Mouse (Mus musculus): Measurements from ENCODE around the gene Trim44.
A peak's percentile ranks its signal among the peaks of the same experiment; 100 is the strongest.

Gene Trim44

DNA sequence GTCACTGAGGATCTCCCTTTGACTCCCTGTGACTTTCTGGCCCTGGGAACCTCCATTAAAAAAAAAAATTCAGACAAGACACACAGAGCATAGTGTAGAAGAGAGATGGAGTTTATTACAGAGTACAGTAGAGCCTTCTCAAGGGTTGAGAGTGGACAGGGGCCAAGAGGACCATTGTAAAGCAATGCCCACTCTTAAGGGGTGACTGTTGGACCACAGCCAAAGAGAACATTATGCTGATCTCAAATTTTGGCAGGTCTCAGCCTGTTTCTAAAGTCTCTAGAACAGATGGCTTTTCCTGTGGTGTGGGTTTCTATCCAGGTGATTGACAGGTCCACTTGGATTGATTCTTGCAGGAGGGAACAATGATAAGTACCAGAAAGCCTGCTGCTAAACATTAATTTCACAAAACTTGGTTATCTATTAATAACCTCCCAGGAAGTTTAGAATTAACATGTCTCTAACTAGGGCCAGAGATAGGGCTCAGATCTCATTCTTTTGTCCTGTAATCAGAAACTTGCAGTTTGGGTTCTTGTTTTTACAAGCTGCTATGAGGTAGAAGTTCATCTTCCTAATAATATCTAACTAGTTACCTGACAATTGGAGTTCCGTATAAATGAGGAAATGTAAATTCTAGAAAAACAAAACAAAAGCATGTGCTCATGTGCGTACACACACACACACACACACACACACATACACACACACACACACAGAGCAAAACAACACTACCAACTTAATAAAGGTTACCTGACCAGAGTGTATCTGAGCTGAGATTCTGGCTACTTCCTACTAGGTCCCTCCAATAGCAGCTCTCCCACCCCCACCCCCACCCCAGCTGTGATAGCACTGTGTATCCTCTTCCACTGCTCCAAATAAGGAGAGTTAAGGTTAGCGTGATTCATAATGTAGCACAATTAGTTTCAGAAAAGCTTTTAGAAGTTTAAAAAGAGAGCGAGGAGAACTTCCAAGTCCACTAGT, 1.0 kb downstream of the Trim44 start:
- no peak for DNase-seq (ENCODE audit: low spot score in 2 of 2)

DNA sequence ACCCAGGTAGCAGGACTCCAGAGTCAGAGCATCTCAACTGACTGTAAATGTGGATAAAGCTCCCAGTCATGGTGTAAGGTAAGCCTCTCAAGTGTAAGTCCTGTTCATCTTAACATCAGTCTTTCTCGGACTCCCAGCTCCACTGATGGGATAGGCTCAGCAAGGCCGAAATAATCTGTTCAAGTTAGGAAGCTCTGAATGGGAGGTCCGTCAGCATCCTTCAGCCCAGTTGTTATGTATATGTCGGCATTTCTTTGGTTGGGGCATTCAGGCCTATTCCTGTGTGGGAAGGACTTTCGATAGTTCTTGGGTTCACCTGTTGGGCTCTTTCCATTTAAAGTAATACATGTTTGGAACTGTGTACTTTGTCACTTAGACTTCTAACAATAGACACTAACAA, 3.6 kb downstream of the Trim44 start:
- DNase-seq (ENCODE audit: low spot score in 2 of 2), result no peak

DNA sequence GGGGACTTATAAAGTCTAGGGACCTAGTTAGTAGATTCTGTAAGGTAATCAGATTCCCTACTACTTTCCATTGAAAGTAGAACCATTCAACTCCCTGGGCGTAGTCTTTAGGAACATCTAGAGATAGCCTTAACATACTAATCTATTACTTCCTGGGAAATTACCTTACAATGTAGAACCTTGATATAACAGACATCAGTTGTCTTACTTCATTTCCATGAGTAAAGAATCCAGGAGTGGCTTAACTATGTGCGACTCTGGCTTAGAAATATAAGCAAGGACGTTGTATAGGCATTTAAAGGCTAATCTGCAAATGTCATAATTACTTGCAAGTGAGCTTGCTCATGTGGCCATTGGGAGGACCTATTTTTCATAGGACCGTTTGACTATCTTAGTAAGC, 4.3 kb downstream of the Trim44 start:
- DNase-seq (ENCODE audit: low spot score in 2 of 2), result no peak

DNA sequence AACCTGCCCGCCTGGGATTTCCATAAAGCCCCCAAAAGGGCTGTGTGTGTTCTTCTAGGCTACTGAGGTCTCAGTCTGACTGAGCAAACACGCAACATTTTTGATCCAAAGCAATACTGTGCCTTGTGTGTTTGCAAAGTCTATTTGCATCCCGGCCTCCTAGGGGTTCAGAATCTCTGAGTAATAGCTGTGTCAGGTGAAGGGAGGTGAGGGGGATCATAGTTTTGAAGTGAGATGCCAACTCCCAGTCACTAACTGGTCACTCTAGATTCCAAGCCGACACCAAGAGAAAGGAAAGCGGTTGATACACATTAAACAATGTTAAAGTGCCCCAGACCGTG, 6.3 kb downstream of the Trim44 start:
- DNase-seq (ENCODE audit: low spot score in 2 of 2), result no peak

DNA sequence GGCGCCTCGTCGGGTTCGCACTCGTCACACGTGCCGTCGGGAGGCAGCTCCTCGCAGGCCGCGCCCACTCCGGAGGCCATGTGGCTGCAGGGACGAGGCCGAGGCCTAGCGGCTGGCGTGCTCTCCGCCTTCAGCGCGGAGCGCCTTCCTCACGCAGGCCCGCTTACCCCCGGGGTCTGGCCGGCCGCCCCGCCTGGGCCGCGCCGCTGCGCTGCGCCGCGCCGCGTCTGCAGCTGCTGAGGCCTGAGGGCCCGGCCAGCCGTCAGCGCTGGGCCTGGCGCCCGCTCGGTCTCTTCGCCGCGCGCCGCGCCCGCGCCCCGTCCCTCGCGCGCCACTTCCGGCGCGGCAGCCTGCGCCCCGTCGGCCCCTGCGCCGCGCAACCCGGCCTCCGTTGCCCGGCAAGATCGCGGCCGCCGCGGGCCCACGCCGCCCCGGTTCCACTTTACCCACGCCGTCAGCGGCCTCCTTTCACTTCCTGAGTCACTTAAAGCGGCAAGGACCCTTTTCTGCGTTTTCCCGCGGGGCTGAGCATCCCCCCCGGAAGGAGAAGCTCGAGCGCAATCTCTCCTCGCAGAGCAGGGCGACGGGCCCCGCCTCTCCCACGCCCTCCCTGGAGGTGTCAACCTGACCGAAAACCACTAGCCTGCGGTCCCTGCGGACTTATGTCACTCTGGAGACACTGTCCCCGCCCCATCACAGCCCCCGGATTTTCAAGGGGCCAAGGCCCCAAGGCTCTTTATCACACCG, 6.8 kb downstream of the Trim44 start:
- DNase-seq (ENCODE audit: low spot score in 2 of 2), result peak; percentile 71 to 75

DNA sequence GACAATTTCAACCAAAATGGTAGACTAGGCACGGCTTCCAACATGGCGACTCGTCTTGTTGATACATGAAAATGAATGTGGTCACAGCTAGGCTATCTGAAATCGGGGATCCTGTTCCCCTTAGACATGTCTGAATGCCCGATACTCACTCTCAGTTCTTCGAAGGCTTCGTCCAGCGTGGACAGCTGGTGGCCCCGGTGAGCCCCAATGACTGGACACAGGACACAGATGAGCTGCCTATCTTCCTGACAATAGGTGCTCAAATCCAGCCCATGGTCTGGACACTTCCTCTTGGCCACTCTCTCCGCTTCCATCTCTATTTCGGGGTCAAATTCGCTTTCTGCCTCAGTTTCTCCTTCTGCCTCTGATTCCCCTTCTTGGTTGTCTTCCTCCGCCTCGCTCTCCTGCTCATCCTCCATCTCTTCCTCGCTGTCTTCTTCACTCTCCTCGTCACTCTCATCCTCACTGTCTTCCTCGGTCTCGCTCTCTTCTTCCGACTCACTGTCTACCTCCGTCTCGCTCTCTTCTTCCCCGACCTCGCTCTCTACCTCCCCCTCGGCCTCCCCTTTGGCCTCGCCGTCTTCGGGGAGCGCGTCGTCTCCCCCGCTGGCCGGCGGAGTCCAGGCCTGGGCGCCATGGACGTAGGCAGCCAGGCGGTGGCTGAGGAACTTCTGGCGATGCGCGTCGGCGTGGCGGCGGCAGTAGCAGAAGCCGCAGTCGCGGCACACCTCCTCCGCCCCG, 7.6 kb downstream of the Trim44 start:
- DNase-seq (ENCODE audit: low spot score in 2 of 2), result no peak

DNA sequence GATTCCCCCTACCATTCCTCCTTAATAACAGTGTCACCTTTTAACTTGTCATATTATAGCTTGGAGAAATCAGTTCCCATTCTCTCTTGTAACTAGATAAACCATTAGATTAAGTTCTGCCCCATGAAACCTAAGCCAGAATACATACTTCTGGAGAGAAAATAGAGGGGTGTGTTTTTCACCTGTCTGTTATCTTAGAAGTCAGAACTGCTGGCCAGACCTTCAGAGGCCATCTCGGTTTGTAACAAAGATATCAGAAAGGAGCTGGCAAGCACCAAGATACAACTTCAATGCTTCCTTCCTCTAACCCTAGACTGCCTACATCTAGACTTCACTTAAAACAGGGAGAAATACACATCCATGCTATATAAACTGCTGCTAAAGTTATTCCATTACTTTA, 11.1 kb downstream of the Trim44 start:
- DNase-seq (ENCODE audit: low spot score in 2 of 2), result no peak

DNA sequence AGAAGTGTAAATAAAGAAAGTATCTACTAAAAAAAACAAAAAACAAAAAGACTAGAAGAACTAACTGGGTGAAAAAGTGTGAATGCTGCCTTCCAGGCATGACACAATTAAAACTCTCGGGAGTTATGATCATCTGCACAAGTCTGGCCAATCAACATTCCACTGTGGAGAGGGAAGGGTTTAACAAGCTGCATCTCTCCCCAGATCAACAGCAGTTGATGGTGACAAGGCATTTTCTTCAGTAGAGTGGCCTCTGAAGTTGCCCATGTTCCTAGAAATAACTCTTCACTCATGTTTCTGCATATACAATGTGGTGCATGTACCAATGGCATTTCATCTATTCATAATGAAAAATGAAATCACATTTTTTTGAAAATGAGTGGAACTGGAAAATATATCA, 14.2 kb downstream of the Trim44 start:
- DNase-seq (ENCODE audit: low spot score in 2 of 2), result no peak

DNA sequence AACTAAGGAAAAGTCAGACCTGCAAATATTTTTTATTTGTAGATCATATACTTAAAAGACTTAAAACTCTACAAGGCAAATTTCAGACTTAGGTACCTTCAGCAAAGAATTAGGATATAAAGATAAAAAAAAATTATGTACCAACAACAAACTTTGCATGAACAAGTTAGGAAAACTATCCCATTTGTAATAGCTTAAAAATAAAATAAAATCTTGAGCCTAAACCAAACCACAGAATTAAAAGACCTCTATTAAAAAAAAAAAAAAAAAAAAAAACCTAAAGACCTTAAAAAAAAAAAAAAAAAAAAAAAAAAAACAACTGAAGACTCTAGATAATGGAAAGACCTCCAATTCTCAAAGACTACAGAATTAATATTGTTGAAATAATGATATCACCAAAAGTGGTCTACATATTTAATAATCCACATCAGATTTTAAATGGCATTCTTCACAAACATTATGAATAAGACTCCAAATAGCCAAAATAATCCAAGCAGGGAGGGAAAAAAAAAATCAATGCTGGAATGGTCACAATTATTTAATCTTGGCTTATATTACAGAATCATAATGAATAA, 22.2 kb downstream of the Trim44 start:
- DNase-seq (ENCODE audit: low spot score in 2 of 2), result no peak

DNA sequence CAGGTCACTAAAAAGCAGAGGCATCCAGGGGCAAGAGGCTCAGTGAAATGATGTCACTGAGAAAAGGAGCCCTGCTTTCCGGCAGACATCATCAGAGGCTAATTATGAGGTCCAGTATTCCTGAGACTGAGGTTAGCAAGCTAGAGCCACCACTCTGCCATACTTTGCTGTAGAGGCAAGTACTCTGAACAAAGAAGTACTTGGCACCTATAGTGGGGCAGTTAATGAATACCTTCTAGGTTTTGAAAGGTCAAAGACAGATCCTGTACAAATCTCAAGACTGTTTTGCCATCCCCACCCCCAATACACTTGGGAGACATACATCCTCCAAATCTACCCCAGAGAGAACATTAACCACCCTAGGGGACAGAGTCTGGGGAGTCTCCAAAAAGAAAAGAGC, 23.1 kb downstream of the Trim44 start:
- no peak for DNase-seq (ENCODE audit: low spot score in 2 of 2)

DNA sequence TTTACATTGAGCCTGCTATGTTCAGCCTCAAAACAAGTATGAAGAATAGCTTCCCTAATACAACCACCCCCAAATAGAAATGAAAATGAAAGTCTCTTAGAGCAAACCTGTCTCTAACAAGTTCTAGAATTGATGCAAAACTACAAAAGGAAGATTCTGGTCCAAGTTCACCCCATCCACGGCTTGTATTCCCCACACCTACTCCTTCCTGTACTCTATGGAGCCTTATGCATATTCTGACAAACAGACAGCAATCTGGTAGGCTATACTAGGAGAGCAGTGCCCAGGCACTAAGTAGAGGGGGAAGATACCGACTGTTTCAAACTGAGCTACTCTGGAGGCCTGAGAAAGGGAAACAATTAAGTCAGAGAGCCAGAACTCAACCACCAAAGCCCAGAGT, 23.6 kb downstream of the Trim44 start:
- DNase-seq (ENCODE audit: low spot score in 2 of 2), result no peak

DNA sequence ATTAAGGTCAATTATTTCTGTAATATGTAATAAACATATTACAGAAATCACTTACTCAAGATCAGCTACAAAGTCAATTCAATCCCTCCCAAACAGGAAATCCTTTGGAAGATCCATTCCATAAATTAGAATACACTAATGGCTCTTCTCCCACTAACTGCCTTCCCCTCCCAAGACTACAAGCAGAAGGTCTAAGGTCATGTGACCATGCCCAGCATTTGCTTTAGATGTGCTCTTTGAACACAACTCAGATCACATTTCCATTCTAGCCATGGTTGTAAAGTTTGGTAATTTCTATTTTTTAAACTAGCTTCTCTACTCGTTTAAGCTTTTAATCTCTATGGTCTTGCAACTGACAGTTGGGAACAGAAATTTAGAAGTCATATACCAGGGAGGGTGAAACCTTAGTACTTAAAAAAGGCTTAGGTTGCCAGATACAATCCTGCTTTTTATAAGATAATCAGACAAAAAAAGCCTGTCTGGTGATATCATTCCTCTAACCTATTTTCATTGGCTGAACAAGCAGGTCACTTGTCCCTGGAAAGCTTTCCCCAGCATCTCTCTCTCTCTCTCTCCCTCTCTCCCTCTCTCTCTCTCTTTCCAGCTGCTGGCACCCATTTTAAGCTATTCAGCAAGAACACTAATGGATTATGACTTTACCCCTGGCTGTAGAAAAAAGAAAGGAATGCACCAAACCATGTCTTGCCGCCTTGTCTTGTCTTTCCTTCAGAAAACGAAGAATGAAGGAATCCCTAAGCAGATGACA, 24.4 kb downstream of the Trim44 start:
- DNase-seq (ENCODE audit: low spot score in 2 of 2), result no peak

DNA sequence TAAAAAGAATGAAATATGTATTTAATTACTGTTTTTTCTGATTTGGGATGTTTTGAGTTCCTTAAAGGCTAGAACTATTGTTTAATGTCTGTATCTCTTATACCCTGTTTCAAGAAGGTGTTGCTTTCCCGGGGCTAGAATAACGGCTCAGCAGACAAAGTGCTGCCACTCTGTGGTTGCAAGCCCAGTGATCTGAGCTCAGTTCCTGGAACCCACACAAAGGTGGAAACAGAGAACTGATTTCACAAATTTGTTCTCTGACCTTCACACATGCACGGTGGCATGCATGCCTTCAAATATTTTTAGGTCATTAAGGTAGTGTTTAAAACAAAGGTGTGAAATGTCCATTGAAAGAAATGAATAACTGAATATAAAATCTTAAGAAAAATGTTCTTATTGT, 25.1 kb downstream of the Trim44 start:
- no peak for DNase-seq (ENCODE audit: low spot score in 2 of 2)

DNA sequence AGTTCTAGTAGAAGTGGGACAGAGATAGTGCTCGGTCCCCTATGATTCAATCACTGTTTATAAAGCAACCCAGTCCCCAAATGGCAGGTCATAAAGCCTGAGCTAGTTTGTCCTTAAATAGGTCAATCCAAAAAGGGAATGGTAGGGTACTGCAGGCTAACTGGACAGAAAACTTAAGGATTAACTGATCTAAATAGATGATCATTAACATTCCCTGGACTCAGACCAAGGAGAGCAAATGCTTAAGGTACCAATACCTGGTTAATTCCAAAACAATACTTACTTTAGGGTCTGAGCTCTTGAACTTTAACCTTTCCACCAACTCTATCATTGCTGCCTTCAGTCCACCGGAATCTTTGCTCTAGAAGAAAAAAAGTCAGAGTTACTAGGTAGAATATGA, 27.0 kb downstream of the Trim44 start:
- DNase-seq (ENCODE audit: low spot score in 2 of 2), result no peak

DNA sequence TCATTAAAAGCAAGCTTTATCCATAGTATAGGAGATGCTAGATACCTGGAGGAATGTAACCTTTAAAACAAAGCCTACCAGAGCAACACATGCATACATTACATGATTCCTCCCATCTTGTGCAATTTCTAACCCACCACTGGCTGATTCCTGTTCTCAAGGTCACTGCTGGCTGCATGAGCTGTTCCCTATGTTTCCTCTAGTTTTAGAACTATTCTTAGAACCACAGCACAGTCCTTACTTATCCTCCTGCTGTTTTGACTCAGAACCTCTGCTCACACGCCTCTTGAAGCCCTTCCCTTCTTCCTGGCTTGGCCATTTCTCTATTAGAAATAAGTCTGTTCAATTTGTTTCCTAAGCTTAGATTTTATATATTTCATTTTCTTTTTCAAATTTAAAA, 28.7 kb downstream of the Trim44 start:
- no peak for DNase-seq (ENCODE audit: low spot score in 2 of 2)

DNA sequence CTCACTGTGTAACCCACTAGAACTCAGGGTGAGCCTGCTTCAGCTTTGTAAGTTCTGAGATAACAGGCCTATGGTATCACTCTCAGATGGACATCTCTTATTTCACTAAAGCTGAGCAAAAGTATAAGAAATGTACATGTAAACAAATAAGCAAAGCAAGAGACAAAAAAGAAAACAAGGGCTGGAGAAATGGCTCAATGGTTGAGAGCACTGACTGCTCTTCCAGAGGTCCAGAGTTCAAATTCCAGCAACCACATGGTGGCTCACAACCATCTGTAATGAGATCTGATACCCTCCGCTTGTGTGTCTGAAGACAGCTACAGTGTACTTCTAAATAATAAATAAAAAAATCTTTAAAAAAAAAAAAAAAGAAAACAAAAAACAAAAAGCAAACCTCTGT, 29.2 kb downstream of the Trim44 start:
- no peak for DNase-seq (ENCODE audit: low spot score in 2 of 2)

DNA sequence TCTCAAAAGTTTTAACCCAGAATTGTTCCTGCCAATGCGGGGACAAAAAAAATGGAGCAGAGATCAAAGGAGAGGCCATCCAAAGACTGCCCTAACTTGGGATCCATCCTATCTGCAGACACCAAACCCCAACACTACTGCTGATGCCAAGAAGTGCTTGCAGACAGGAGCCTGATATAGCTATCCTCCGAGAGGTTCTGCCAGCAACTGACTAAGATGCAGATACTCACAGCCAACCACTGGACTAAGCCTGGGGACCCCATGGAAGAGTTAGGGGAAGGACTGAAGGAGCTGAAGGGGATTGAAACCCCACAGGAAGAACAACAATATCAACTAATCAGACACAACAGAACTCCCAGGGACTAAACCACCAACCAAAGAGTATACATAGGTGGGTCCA, 30.3 kb downstream of the Trim44 start:
- DNase-seq (ENCODE audit: low spot score in 2 of 2), result no peak

DNA sequence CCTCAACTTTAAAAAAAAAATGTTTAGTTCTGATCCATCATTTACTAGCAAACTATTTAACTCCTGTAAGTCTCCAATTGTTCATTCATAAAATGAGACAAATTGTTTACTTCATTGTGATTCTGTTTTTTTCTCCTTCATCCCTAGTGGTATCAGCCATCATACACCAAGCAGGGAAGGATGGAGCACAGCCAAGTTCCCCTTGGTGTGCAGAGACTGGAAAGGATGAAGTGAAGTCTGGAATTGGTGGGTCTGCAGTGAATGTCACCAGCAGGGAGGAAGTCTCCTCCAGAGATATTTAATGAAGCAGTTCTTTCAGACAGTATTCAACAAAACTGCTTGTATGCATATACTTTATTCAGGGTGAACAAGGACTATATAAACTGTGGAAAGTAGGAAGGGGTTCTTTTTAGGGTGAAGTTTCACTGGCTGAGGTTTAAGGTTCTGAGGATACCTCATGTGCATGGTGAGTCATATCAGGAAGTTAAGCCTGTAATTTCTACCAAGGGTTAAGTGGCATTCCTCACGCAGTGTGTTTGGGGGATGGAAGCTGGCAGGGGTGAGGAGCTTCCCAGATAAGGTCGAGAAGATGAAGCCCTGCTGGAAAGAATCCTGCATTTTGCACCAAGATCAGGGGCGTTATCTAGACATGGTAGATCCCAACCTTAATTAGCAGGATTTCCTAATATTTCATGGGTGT, 34.1 kb downstream of the Trim44 start:
- no peak for DNase-seq (ENCODE audit: low spot score in 2 of 2)

DNA sequence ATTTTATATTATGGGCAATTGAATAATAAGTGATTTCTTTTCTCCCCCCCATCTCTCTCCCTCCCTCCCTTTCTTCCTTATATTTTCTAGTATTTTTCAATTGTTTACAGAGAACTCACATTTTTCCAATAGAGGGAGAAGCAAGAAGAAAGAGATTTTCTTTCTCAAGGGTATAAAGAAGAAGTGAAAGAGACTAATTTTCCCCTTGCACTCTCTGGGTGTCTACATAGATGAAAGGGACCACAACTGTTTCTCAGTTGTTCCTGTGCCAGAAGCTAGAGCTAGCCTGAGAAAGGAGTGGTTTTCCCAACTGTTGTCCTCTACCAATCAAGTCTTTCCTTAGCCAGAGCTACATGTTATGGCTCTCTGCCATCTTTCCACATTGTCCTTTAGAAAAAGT, 34.9 kb downstream of the Trim44 start:
- no peak for DNase-seq (ENCODE audit: low spot score in 2 of 2)

DNA sequence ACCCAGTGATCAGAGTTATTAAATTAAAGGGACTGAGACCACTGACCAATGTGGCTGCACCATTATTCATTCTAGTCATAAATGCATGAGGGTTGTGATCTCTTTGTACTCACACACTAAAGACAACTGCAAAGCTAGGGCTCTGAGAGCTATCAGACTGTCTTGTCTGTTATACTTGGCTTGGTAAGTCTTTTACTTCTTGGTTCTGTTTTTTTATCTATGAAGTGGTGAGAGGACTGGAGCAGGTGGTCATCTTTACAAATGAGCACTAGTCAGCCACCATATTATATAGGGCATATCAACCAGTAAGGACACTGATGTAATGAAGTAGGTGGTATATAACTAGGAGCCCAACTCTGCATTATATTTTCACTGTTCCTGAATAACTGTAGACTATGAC, 36.3 kb downstream of the Trim44 start:
- no peak for DNase-seq (ENCODE audit: low spot score in 2 of 2)
